Mouse (Mus musculus) ES-E14 (cell line): ENCODE measurements around the gene Cyb5r3.

ENCODE experiments used
- CHD2 ChIP-seq: IDR thresholded peaks from 2 replicates; pipeline ENCODE4 v1.6.1; 2014; ENCODE audit warnings: mild to moderate bottlenecking, low read depth, low read length, inconsistent platforms
- MAFK ChIP-seq: IDR thresholded peaks from 2 replicates; pipeline ENCODE4 v1.6.1; 2014; ENCODE audit warnings: mild to moderate bottlenecking, low read depth, low read length, inconsistent platforms; ENCODE audit not compliant: insufficient read depth

DNA sequence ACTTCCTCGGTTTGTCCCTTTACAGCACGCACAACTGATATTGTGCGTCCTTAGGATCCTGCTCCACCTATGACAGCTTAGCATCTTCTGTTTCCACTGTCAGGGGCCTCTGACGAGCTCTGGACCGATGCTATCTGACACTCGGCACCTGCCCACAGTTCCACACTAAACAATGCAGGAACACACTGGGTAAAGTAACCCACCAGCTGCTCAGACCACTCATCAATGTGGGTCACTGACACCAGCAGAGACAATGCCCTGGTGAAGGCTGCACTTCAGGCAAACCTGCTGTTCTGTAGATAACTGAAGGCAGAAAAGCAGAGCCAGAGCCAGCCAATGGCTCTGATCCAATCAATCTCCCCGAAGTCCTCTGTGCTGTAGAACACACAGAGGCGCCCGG, 45.8 kb downstream of the Cyb5r3 start:
- TF ChIP-seq MAFK (no peak), CHD2 (no peak)
